Mouse (Mus musculus) cortical plate, adult 2 months (tissue): Measurements from ENCODE around the gene Wipf3. TPM values are rescaled to one million over a fixed set of nuclear protein-coding genes. Genes with fewer than 3 reads are reported as not detected.

Source experiments
- H3K27ac ChIP-seq: fragments of 200-500 bp; 2 replicates; pipeline ENCODE4 v1.5.1; 2012; ENCODE audit warnings: low read length, control low read depth, inconsistent platforms; ENCODE audit not compliant: insufficient read depth
- H3K4me1 ChIP-seq: fragments of 200-500 bp; 2 replicates; pipeline ENCODE4 v1.6.1; 2011; ENCODE audit warnings: low read length; ENCODE audit not compliant: control insufficient read depth, insufficient read depth
- H3K4me3 ChIP-seq: fragments of 200-500 bp; 2 replicates; pipeline ENCODE4 v1.5.1; 2011; ENCODE audit warnings: mild to moderate bottlenecking, low read length, control low read depth; ENCODE audit not compliant: insufficient read depth
- CTCF ChIP-seq: fragments of 200-500 bp; IDR thresholded peaks from 2 replicates; pipeline ENCODE4 v1.5.1; 2011; ENCODE audit warnings: mild to moderate bottlenecking, control low read depth, low read length; ENCODE audit not compliant: insufficient read depth; ENCODE audit errors: extremely low read depth
- POLR2A ChIP-seq: fragments of 200-500 bp; IDR thresholded peaks from 2 replicates; pipeline ENCODE4 v1.6.1; 2011; ENCODE audit warnings: mild to moderate bottlenecking, low read length, control low read depth; ENCODE audit not compliant: insufficient read depth; ENCODE audit errors: extremely low read depth
- polyA plus RNA-seq: library from polyadenylated mRNA; depleted of rRNA; stranded (reverse); fragments of >200 nt; gene quantifications from 2 replicates; pipeline ENCODE4 v1.2.3, GENCODE M21; 2012

Wipf3 gene
- polyA plus RNA-seq, 1 experiment = 46.6 TPM

GRCm38 (mm10) chr6:54494097-54494496 is 64.7 kb downstream of the Wipf3 start:
- Histone ChIP-seq H3K27ac (no peak overlapping the region), H3K4me3 (no peak overlapping the region), H3K4me1 (no peaks in the 10 kb centered on the region)
- TF ChIP-seq POLR2A (no peak), CTCF (no peak)

- Histone ChIP-seq H3K27ac (no peak overlapping the region), H3K4me3 (no peak overlapping the region), H3K4me1 (no peaks in the 10 kb centered on the region)
- TF ChIP-seq CTCF (no peak), POLR2A (no peak)
These were observed 65.4 kb downstream of the Wipf3 start for GRCm38 (mm10) chr6:54494612-54495398.

GRCm38 (mm10) chr6:54496214-54496613 is 66.8 kb downstream of the Wipf3 start:
- H3K27ac ChIP-seq = no peak overlapping the region
- no peaks in the 10 kb centered on the region for H3K4me1 ChIP-seq
- H3K4me3 ChIP-seq = no peak overlapping the region
- TF ChIP-seq POLR2A (no peak), CTCF (no peak)

GRCm38 (mm10) chr6:54502661-54503115 is 73.3 kb downstream of the Wipf3 start:
- TF ChIP-seq CTCF (no peak), POLR2A (no peak)
- H3K27ac ChIP-seq = no peak overlapping the region
- H3K4me3 ChIP-seq = no peak overlapping the region
- H3K4me1 ChIP-seq = peaks cover 7% of the 10 kb centered on the region; the same call in 1 of the 2 replicates

GRCm38 (mm10) chr6:54506318-54506717 is 76.9 kb downstream of the Wipf3 start:
- Histone ChIP-seq H3K4me1 (peaks cover 7% of the 10 kb centered on the region; the same call in 1 of the 2 replicates), H3K4me3 (no peak overlapping the region), H3K27ac (no peak overlapping the region)
- TF ChIP-seq CTCF (no peak), POLR2A (0 out of 2 replicates have a peak, but pooled peaks have one; percentile 8)

GRCm38 (mm10) chr6:54507002-54507401 is 77.6 kb downstream of the Wipf3 start:
- Histone ChIP-seq H3K4me3 (no peak overlapping the region), H3K4me1 (peaks cover 7% of the 10 kb centered on the region; the same call in 1 of the 2 replicates), H3K27ac (0 out of 2 replicates have a peak overlapping the region, but pooled peaks have one; percentile 3)
- TF ChIP-seq CTCF (peak; percentile 73), POLR2A (no peak)

DNA sequence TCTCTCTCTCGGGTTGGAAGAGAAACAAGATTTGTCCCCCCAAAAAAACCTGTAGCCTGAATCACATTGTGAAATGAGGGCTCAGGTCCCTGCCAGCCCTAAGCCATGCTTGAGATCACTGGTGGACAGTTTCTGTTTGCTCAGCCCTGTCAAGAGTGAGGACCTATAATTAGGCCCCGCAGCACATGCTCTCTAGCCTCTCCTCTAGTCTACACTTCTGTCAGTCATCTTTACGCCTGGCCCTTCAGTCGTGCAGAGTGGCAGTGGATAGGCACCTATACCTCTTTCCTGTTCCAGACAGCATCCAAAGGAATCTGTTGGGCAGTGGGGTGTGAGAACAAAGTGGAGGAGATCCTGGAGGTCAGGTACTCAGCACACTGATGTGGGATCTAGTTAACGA is 78.4 kb downstream of the Wipf3 start:
- no peak overlapping the region for H3K4me3 ChIP-seq
- peaks cover 7% of the 10 kb centered on the region; the same call in 1 of the 2 replicates for H3K4me1 ChIP-seq
- TF ChIP-seq CTCF = no peak
- no peak for TF ChIP-seq POLR2A
- H3K27ac ChIP-seq = no peak overlapping the region

- Histone ChIP-seq H3K4me1 (peaks cover 7% of the 10 kb centered on the region; the same call in 1 of the 2 replicates), H3K27ac (no peak overlapping the region), H3K4me3 (no peak overlapping the region)
- TF ChIP-seq CTCF (no peak), POLR2A (no peak)
These were observed 78.9 kb downstream of the Wipf3 start for GRCm38 (mm10) chr6:54508256-54508793.

- TF ChIP-seq POLR2A (no peak), CTCF (no peak)
- H3K4me1 ChIP-seq = peaks cover 7% of the 10 kb centered on the region; the same call in 1 of the 2 replicates
- H3K27ac ChIP-seq = no peak overlapping the region
- no peak overlapping the region for H3K4me3 ChIP-seq
These were observed 79.9 kb downstream of the Wipf3 start for GRCm38 (mm10) chr6:54509264-54509663.

DNA sequence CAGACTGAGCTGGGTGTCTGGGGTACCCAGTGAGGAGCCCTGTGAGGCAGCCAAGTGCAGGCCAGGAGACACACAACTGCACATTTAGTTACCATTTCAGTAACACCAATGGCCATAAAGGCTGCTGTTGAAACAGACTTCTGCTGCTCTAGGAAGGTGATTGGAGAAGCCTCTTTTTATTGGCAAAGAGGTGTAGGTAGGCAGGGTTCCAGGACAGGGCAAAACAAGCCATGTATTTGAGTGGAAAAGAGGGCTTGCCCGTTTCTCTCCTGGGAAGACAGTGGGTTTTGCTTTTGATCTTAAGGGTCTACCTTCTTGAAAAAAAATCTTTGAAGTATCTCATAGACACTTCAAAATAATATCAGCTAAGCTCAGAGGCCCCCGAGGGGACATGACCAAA is 82.9 kb downstream of the Wipf3 start:
- no peak overlapping the region for H3K27ac ChIP-seq

More for the DNA sequence above, 82.9 kb downstream of the Wipf3 start:
- peaks cover 1% of the 10 kb centered on the region; the same call in 1 of the 2 replicates for H3K4me1 ChIP-seq
- H3K4me3 ChIP-seq = no peak overlapping the region
- no peak for TF ChIP-seq CTCF
- TF ChIP-seq POLR2A = no peak
